ENCODE assay signal across 8 mouse cellular contexts in genomic region chr4:97923876-97924316, GRCm38 (mm10).
DNase-seq lines count a peak whose midpoint lies in the region; ATAC-seq lines count a peak whose summit lies in the region.

No protein-coding gene starts in this region.

- ATAC-seq in forebrain, embryonic 15.5 days (replicated peaks) = peak; percentile 32
- no peak for ATAC-seq in CD4-positive, CD25-positive, alpha-beta regulatory T cell, adult 4 months

- intact Hi-C loops in left cerebral cortex, postnatal 10 days (cut with DNase I) = no loop called here

- H3K27me3 ChIP-seq in forebrain, embryonic 15.5 days = no peaks in the 10 kb centered on the region

- peak overlapping the region; percentile 49 for H3K27ac ChIP-seq in forebrain, embryonic 15.5 days (replicated peaks)

- no peak overlapping the region for H3K9ac ChIP-seq in forebrain, embryonic 15.5 days (replicated peaks)

- no peaks in the 10 kb centered on the region for H3K36me3 ChIP-seq in forebrain, embryonic 15.5 days

- no peaks in the 10 kb centered on the region for H3K9me3 ChIP-seq in forebrain, embryonic 15.5 days

- peaks cover 60% of the 10 kb centered on the region for H3K4me1 ChIP-seq in forebrain, embryonic 15.5 days

- WGBS in forebrain, embryonic 15.5 days = 36% methylated on average over 8 of the region's 8 CpGs

- peak overlapping the region; percentile 31 for H3K4me2 ChIP-seq in forebrain, embryonic 15.5 days (replicated peaks)

- no peak overlapping the region for H3K4me3 ChIP-seq in forebrain, embryonic 15.5 days

- DNase-seq in left cerebral cortex, postnatal 10 days (ENCODE audit: extremely low spot score in 1 of 2, low spot score in 2 of 2) = peak; percentile 48 to 50
- no peak for DNase-seq in left cerebral cortex, adult 9 months (ENCODE audit: low spot score in 2 of 2)
- DNase-seq in adrenal gland, postnatal 10 days = peak; percentile 78
- DNase-seq in heart, postnatal 4 days = peak; percentile 67
- peak; percentile 83 for DNase-seq in lung, postnatal 10 days
- DNase-seq in thymus, adult 18-20 months = no peak

Comparison
In these comparisons a context has a peak if more than half of its experiments do, and no peak if none do; other contexts are left out.
1. DNase-seq: peak in left cerebral cortex, postnatal 10 days (2 of 2), adrenal gland, postnatal 10 days (single experiment), heart, postnatal 4 days (single experiment) and lung, postnatal 10 days (single experiment); none in left cerebral cortex, adult 9 months (0 of 2) and thymus, adult 18-20 months (0 of 2).